Comparison of ENCODE assay signal across 14 mouse cellular contexts in the genomic region with DNA sequence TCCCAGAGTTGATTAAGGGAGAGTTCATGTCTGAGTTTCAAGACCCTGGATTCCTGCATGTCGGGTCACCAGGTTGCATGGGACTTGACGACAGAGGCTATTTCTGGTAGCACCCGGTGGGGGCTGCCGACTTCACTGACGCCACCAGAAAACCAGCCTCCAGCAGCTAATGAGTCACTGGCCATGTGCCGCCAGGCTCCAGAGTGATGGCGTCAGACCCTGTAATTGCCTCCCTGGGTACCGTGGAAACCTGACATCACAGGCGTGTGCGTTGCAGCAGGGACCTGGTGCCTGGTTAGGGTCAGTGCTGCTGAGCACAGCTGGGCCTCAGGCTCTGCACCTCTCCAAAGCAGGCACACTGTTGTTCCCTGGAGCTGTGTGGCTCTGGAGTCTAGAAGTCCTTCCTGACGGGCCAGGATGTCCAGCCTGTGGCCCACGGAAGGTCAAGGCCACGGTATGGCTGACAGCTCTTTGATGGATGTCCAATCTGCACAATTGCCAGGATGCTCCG.
DNase-seq lines count a peak whose midpoint lies in the region; ATAC-seq and TF ChIP-seq lines count a peak whose summit lies in the region.
"Had no signal": no experiment of that assay in that cellular context is flagged by ENCODE, and none has a peak within 500 bp of the region (broad histone marks: within the 10 kb centered on the region; RNA-seq: fewer than 3 reads in every experiment).

No protein-coding gene starts in this region.

- no peak for ATAC-seq in hindbrain, embryonic 11.5 days (ENCODE audit: low FRiP score)
- no peak for ATAC-seq in hindbrain, embryonic 14.5 days (ENCODE audit: low FRiP score)
- ATAC-seq in granulocyte monocyte progenitor cell, adult 5-6 weeks (replicated peaks; ENCODE audit: poor library complexity, severe bottlenecking): no peak
- ATAC-seq: inflammation-experienced regulatory T-cells, adult 6 months had no signal

- no peaks in the 10 kb centered on the region for H3K9me3 ChIP-seq in hindbrain, embryonic 11.5 days (ENCODE audit: control insufficient read depth, low read length)
- no peaks in the 10 kb centered on the region for H3K9me3 ChIP-seq in hindbrain, embryonic 14.5 days (ENCODE audit: control insufficient read depth, low read length)

- peaks cover 11% of the 10 kb centered on the region for H3K4me1 ChIP-seq in hindbrain, embryonic 11.5 days (replicated peaks; ENCODE audit: control insufficient read depth, insufficient read depth, low read length)
- H3K4me1 ChIP-seq in hindbrain, embryonic 14.5 days (replicated peaks; ENCODE audit: control insufficient read depth, insufficient read depth, low read length): peaks cover 18% of the 10 kb centered on the region

- intact Hi-C loops in heart, postnatal 10 days (cut with DNase I): no loop called here

- H3K4me3 ChIP-seq in hindbrain, embryonic 11.5 days (ENCODE audit: low read depth, low read length): no peak overlapping the region
- H3K4me3 ChIP-seq in hindbrain, embryonic 14.5 days (replicated peaks; ENCODE audit: low read length): no peak overlapping the region
- no peak overlapping the region for H3K4me3 ChIP-seq in C2C12 (ENCODE audit: insufficient read depth, poor library complexity, severe bottlenecking)
- H3K4me3 ChIP-seq: erythroblast, embryonic 14.5 days had no signal

- peaks cover 6% of the 10 kb centered on the region for H3K36me3 ChIP-seq in hindbrain, embryonic 11.5 days (ENCODE audit: control insufficient read depth, insufficient read depth, low read length)
- peaks cover 81% of the 10 kb centered on the region for H3K36me3 ChIP-seq in hindbrain, embryonic 14.5 days (replicated peaks; ENCODE audit: control insufficient read depth, insufficient read depth)
- no peaks in the 10 kb centered on the region for H3K36me3 ChIP-seq in C2C12 (ENCODE audit: control insufficient read depth, insufficient read depth)
- H3K36me3 ChIP-seq: G1E had no signal

- H3K4me2 ChIP-seq in hindbrain, embryonic 11.5 days (replicated peaks; ENCODE audit: low read depth, low read length): no peak overlapping the region
- H3K4me2 ChIP-seq in hindbrain, embryonic 14.5 days (replicated peaks): no peak overlapping the region

- WGBS in hindbrain, embryonic 11.5 days: 60% methylated on average over 14 of the region's 14 CpGs
- 53% methylated on average over 14 of the region's 14 CpGs for WGBS in hindbrain, embryonic 14.5 days

- 0 out of 2 replicates have a peak overlapping the region, but pooled peaks have one; percentile 27 for H3K27ac ChIP-seq in hindbrain, embryonic 11.5 days (ENCODE audit: low read depth, low read length)
- H3K27ac ChIP-seq in hindbrain, embryonic 14.5 days: no peak overlapping the region
- H3K27ac ChIP-seq: liver, embryonic 14.5 days had no signal

- H3K79me3 ChIP-seq in C2C12 (ENCODE audit: low read depth): no peaks in the 10 kb centered on the region

- H3K9ac ChIP-seq in hindbrain, embryonic 11.5 days (ENCODE audit: low read depth, low read length): no peak overlapping the region
- no peak overlapping the region for H3K9ac ChIP-seq in hindbrain, embryonic 14.5 days
- H3K9ac ChIP-seq: liver, embryonic 14.5 days had no signal

- DNase-seq in hindbrain, embryonic 11.5 days (ENCODE audit: low spot score): no peak
- DNase-seq in hindbrain, embryonic 14.5 days (ENCODE audit: low spot score): no peak
- peak; percentile 89 for DNase-seq in NIH3T3 (ENCODE audit: low read depth)
- DNase-seq in heart, postnatal 10 days: peak; percentile 52 to 53
- no peak for DNase-seq in urinary bladder, postnatal 4 days (ENCODE audit: low spot score in 2 of 2)
- DNase-seq: cerebellum, adult 18-20 months; lung, postnatal 36 days; right cerebral cortex, postnatal 25 days had no signal

- peaks cover 3% of the 10 kb centered on the region; the same call in 1 of the 2 replicates for H3K27me3 ChIP-seq in hindbrain, embryonic 11.5 days (ENCODE audit: control insufficient read depth, insufficient read depth, low read length)
- H3K27me3 ChIP-seq in hindbrain, embryonic 14.5 days (ENCODE audit: control insufficient read depth, insufficient read depth, low read length): no peaks in the 10 kb centered on the region
- H3K27me3 ChIP-seq in C2C12 (ENCODE audit: control insufficient read depth, insufficient read depth, insufficient read length): no peaks in the 10 kb centered on the region

- TF ChIP-seq CTCF in C2C12 (IDR thresholded peaks at IDR 0.05; ENCODE audit: control insufficient read depth, insufficient read depth, insufficient read length): no peak

- no peak overlapping the region for H3ac ChIP-seq in C2C12 (ENCODE audit: control insufficient read depth, insufficient read length, low read depth)

- H3K79me2 ChIP-seq in C2C12 (ENCODE audit: control insufficient read depth, insufficient read depth): no peaks in the 10 kb centered on the region

TF ChIP-seq in C2C12, 6 proteins besides CTCF, POLR2A, EP300 and RAD21:
- TF ChIP-seq USF1 (IDR thresholded peaks at IDR 0.05; ENCODE audit: low read depth): peak; percentile 76
- peak; percentile 3 for TF ChIP-seq FOSL1 (IDR thresholded peaks at IDR 0.05; ENCODE audit: insufficient read depth, low read length, poor library complexity, severe bottlenecking)
- TF ChIP-seq CEBPB (IDR thresholded peaks at IDR 0.05; ENCODE audit: low read depth): peak; percentile 8
- TF ChIP-seq MYOD1 (IDR thresholded peaks at IDR 0.05; ENCODE audit: control insufficient read depth, insufficient read length, low read depth): peak; percentile 64
- TF ChIP-seq MYOG (IDR thresholded peaks at IDR 0.05; ENCODE audit: control insufficient read depth, extremely low read depth, insufficient read length): no peak
- TF ChIP-seq MAX (IDR thresholded peaks at IDR 0.05): peak; percentile 93

Comparison
In these comparisons a context has a peak if more than half of its experiments do, and no peak if none do; other contexts are left out.
1. DNase-seq: peak in NIH3T3 (single experiment) and heart, postnatal 10 days (2 of 2); none in hindbrain, embryonic 11.5 days (single experiment), hindbrain, embryonic 14.5 days (single experiment) and urinary bladder, postnatal 4 days (0 of 2).